Mouse (Mus musculus) small intestine, adult 2 months (tissue): ENCODE data around the gene Cavin3.

Experiments
- CTCF ChIP-seq: fragments of 200-500 bp; IDR thresholded peaks from 2 replicates; pipeline ENCODE4 v1.5.1; 2012; ENCODE audit warnings: low read depth, mild to moderate bottlenecking, control low read depth, inconsistent platforms, low read length, moderate library complexity, mixed read lengths; ENCODE audit not compliant: insufficient replicate concordance, insufficient read length; ENCODE audit errors: extremely low read depth
- POLR2A ChIP-seq: fragments of 200-500 bp; IDR thresholded peaks from 2 replicates; pipeline ENCODE4 v1.6.1; 2012; ENCODE audit warnings: low read depth, mild to moderate bottlenecking, control low read depth, inconsistent platforms, low read length, moderate library complexity

- TF ChIP-seq CTCF (no peak), POLR2A (no peak)
Measured at GRCm38 (mm10) chr7:105480561-105481504, 1.3 kb downstream of the Cavin3 start.
